Mouse (Mus musculus): Measurements from ENCODE around the gene Nckap5. TPM values are rescaled to one million over a fixed set of nuclear protein-coding genes. Genes with fewer than 3 reads are reported as not detected.

Gene Nckap5
- total and polyA plus RNA-seq, 2 experiments from 2014 or later: 6.6 to 10.2 TPM

DNA sequence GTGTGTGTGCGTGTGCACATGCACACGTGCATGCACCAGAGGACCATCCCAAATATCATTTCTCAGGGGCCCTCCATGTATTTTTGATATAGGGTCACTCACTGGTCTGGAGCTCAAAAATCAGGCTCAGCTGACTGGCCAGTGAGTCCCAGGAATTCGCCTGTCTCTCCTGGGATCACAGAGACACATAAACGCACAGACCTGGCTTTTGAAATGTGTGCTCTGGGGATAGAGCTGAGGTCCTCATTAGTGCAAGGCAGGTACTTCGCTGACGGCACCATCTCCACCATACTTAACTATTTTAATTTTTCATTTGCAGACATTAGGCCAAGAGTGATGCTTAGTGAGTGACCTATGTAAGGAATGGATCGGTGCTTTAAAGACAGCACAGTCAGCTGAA is 743.4 kb downstream of the Nckap5 start:
- no peak for DNase-seq (ENCODE audit: low spot score)
- no peaks in the 10 kb centered on the region for H3K9me3 ChIP-seq (ENCODE audit: low read length)
- H3K27me3 ChIP-seq (ENCODE audit: insufficient read depth, low read length): no peaks in the 10 kb centered on the region
- WGBS: 92% methylated on average over 7 of the region's 7 CpGs
- no peak overlapping the region for H3K4me3 ChIP-seq (ENCODE audit: low read length)
- H3K4me1 ChIP-seq (ENCODE audit: insufficient read depth, low read length): no peaks in the 10 kb centered on the region
- no peak overlapping the region for H3K27ac ChIP-seq
- no peaks in the 10 kb centered on the region for H3K36me3 ChIP-seq (ENCODE audit: insufficient read depth, low read length)
- no peak overlapping the region for H3K9ac ChIP-seq (replicated peaks; ENCODE audit: low read length)
- no peak for ATAC-seq
- no peak for TF ChIP-seq CTCF (IDR thresholded peaks at IDR 0.05; ENCODE audit: low read depth)
- H3K4me2 ChIP-seq (ENCODE audit: low read depth, low read length): no peak overlapping the region

GRCm38 (mm10) chr1:126076312-126076711 is 754.3 kb downstream of the Nckap5 start:
- TF ChIP-seq CTCF (IDR thresholded peaks at IDR 0.05; ENCODE audit: low read depth): no peak
- H3K4me3 ChIP-seq (ENCODE audit: low read length): no peak overlapping the region
- ATAC-seq (no peak), DNase-seq (ENCODE audit: low spot score) (no peak)
- H3K36me3 ChIP-seq (ENCODE audit: insufficient read depth, low read length): no peaks in the 10 kb centered on the region
- no peaks in the 10 kb centered on the region for H3K9me3 ChIP-seq (ENCODE audit: low read length)
- H3K27ac ChIP-seq: no peak overlapping the region
- 31% methylated on average over 4 of the region's 4 CpGs for WGBS
- H3K27me3 ChIP-seq (ENCODE audit: insufficient read depth, low read length): no peaks in the 10 kb centered on the region
- H3K9ac ChIP-seq (replicated peaks; ENCODE audit: low read length): no peak overlapping the region
- H3K4me2 ChIP-seq (ENCODE audit: low read depth, low read length): no peak overlapping the region
- no peaks in the 10 kb centered on the region for H3K4me1 ChIP-seq (ENCODE audit: insufficient read depth, low read length)

GRCm38 (mm10) chr1:126070861-126071260 is 759.7 kb downstream of the Nckap5 start:
- H3K36me3 ChIP-seq (ENCODE audit: insufficient read depth, low read length): no peaks in the 10 kb centered on the region
- H3K27ac ChIP-seq: no peak overlapping the region
- H3K4me3 ChIP-seq (ENCODE audit: low read length): no peak overlapping the region
- no peaks in the 10 kb centered on the region for H3K27me3 ChIP-seq (ENCODE audit: insufficient read depth, low read length)
- WGBS: 33% methylated on average over 2 of the region's 2 CpGs
- H3K4me1 ChIP-seq (ENCODE audit: insufficient read depth, low read length): no peaks in the 10 kb centered on the region
- no peaks in the 10 kb centered on the region for H3K9me3 ChIP-seq (ENCODE audit: low read length)
- DNase-seq (ENCODE audit: low spot score) (no peak), ATAC-seq (no peak)
- no peak for TF ChIP-seq CTCF (IDR thresholded peaks at IDR 0.05; ENCODE audit: low read depth)
- no peak overlapping the region for H3K4me2 ChIP-seq (ENCODE audit: low read depth, low read length)
- H3K9ac ChIP-seq (replicated peaks; ENCODE audit: low read length): no peak overlapping the region

DNA sequence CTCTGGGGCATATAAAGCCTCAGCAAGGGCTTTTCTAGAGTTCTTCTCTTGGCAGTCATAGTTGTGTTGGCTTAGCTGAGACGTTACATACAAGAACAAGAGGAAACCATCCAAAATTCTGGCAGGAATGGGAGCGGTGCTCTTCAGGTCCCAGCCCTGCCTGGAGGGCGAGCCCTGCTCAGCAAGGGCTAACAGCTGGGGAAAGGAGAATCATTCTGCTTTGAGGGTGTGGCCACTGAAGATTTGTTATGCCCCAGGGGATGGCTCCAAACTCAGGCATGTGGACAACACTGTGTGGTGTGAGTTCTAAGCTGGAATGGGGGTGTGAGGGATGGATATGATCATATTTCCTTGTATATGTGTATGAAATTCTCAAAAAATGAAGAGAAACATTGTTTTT is 779.1 kb downstream of the Nckap5 start:
- Histone ChIP-seq H3K27me3 (ENCODE audit: insufficient read depth, low read length) (no peaks in the 10 kb centered on the region), H3K36me3 (ENCODE audit: insufficient read depth, low read length) (no peaks in the 10 kb centered on the region), H3K9me3 (ENCODE audit: low read length) (no peaks in the 10 kb centered on the region), H3K9ac (replicated peaks; ENCODE audit: low read length) (no peak overlapping the region), H3K27ac (no peak overlapping the region), H3K4me2 (ENCODE audit: low read depth, low read length) (no peak overlapping the region), H3K4me3 (ENCODE audit: low read length) (no peak overlapping the region), H3K4me1 (ENCODE audit: insufficient read depth, low read length) (no peaks in the 10 kb centered on the region)
- no peak for DNase-seq (ENCODE audit: low spot score)
- ATAC-seq: no peak
- WGBS: 63% methylated on average over 3 of the region's 3 CpGs
- TF ChIP-seq CTCF (IDR thresholded peaks at IDR 0.05; ENCODE audit: low read depth): no peak

GRCm38 (mm10) chr1:126042886-126043285 is 787.7 kb downstream of the Nckap5 start:
- TF ChIP-seq CTCF (IDR thresholded peaks at IDR 0.05; ENCODE audit: low read depth): no peak
- H3K4me1 ChIP-seq (ENCODE audit: insufficient read depth, low read length): no peaks in the 10 kb centered on the region
- no peak for DNase-seq (ENCODE audit: low spot score)
- 93% methylated on average over 5 of the region's 5 CpGs for WGBS
- no peak overlapping the region for H3K4me2 ChIP-seq (ENCODE audit: low read depth, low read length)
- no peak overlapping the region for H3K27ac ChIP-seq
- no peaks in the 10 kb centered on the region for H3K27me3 ChIP-seq (ENCODE audit: insufficient read depth, low read length)
- no peaks in the 10 kb centered on the region for H3K36me3 ChIP-seq (ENCODE audit: insufficient read depth, low read length)
- no peak for ATAC-seq
- H3K9me3 ChIP-seq (ENCODE audit: low read length): no peaks in the 10 kb centered on the region
- no peak overlapping the region for H3K9ac ChIP-seq (replicated peaks; ENCODE audit: low read length)
- H3K4me3 ChIP-seq (ENCODE audit: low read length): no peak overlapping the region

- Histone ChIP-seq H3K27ac (no peak overlapping the region), H3K9ac (replicated peaks; ENCODE audit: low read length) (no peak overlapping the region), H3K9me3 (ENCODE audit: low read length) (no peaks in the 10 kb centered on the region), H3K4me1 (ENCODE audit: insufficient read depth, low read length) (no peaks in the 10 kb centered on the region), H3K4me3 (ENCODE audit: low read length) (no peak overlapping the region), H3K36me3 (ENCODE audit: insufficient read depth, low read length) (no peaks in the 10 kb centered on the region), H3K27me3 (ENCODE audit: insufficient read depth, low read length) (no peaks in the 10 kb centered on the region), H3K4me2 (ENCODE audit: low read depth, low read length) (no peak overlapping the region)
- no peak for TF ChIP-seq CTCF (IDR thresholded peaks at IDR 0.05; ENCODE audit: low read depth)
- no peak for ATAC-seq
- DNase-seq (ENCODE audit: low spot score): no peak
- WGBS: 86% methylated on average over 8 of the region's 8 CpGs
Observed at GRCm38 (mm10) chr1:126027536-126027935, 803.1 kb downstream of the Nckap5 start.

DNA sequence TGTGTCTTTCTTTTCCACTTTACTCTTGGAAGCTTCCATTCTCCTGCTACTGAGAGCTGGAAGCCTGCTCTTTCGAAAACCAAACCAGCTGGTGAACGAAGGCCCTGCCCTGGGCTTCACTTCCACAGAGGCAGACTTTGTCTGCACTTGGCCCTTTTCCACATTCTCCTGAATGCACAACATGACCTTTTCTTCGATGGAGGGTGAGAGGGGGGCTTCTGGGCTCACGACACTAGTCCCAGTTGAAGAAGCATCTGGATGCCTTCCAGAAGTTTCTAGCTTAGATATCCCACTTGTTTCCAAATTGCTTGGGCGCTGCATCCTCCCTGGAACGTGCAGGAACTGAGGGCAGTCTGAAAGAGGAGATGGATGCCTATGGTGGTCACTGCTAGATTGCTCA is 806.1 kb downstream of the Nckap5 start:
- ATAC-seq: peak; percentile 91
- Histone ChIP-seq H3K27me3 (ENCODE audit: insufficient read depth, low read length) (no peaks in the 10 kb centered on the region), H3K9me3 (ENCODE audit: low read length) (no peaks in the 10 kb centered on the region), H3K4me2 (ENCODE audit: low read depth, low read length) (no peak overlapping the region), H3K9ac (replicated peaks; ENCODE audit: low read length) (no peak overlapping the region), H3K4me3 (ENCODE audit: low read length) (no peak overlapping the region), H3K4me1 (ENCODE audit: insufficient read depth, low read length) (no peaks in the 10 kb centered on the region), H3K27ac (peak overlapping the region; percentile 65; the same call in 1 of the 2 replicates), H3K36me3 (ENCODE audit: insufficient read depth, low read length) (no peaks in the 10 kb centered on the region)
- no peak for TF ChIP-seq CTCF (IDR thresholded peaks at IDR 0.05; ENCODE audit: low read depth)
- 38% methylated on average over 6 of the region's 6 CpGs for WGBS
- DNase-seq (ENCODE audit: low spot score): peak; percentile 87

Measured in hindbrain, postnatal 0 days (tissue).